Mouse (Mus musculus) MEL (cell line): ENCODE results near the gene Mob3b.

Experiments
- BHLHE40 ChIP-seq: IDR thresholded peaks from 2 replicates; pipeline ENCODE4 v1.6.1; 2012; ENCODE audit warnings: low read depth, mild to moderate bottlenecking, inconsistent platforms, low read length, improper control_type of control experiment, borderline replicate concordance
- MAFK ChIP-seq: IDR thresholded peaks from 2 replicates; pipeline ENCODE4 v1.6.1; 2011; ENCODE audit warnings: low read depth, mild to moderate bottlenecking, low read length, improper control_type of control experiment, borderline replicate concordance
- POLR2A ChIP-seq, 2 experiments: IDR thresholded peaks; 2 replicates each; pipeline ENCODE4 v1.6.1; 2011 to 2012; ENCODE audit warnings: low read length in 2 of 2, mild to moderate bottlenecking in 2 of 2, control low read depth in 1 of 2, improper control_type of control experiment in 1 of 2, low read depth in 1 of 2, moderate library complexity in 1 of 2; ENCODE audit not compliant: control insufficient read depth in 1 of 2, insufficient read depth in 1 of 2, poor library complexity in 1 of 2
- TBP ChIP-seq: IDR thresholded peaks from 2 replicates; pipeline ENCODE4 v1.8.0; 2011; ENCODE audit warnings: low read depth, low read length, improper control_type of control experiment

DNA sequence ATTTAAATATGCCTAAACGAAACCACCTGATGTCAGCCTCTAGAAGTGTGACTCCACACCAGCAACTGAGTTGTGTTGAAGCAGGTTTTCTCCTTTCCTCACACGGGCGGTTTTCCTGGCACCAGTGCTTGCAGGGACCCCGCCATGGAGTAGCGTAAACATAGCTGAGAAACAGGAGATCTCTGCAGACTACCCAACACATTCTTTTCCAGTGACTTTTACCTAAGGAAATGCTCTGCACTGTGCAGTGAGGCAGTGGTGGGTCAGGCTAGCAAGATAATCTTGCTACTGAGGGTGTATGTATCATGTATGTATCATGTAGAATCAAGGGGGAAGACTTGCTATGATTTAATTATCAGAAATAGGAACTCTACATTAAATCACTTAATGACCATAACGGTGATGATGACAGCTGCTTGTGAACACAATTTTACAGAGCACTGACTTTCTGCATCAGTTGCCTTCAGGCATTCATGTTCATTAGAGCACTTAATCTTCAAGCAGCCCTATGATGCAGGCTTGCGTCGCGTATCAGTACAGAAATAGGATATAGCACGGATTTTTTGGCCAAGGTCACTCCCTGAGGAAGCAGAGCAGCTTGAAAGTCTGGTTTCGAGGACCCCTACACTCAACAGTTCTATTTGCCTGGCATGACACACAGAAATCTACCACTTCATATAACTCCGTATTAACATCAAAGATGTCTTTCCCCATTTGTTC is 20.8 kb upstream of the Mob3b start:
- TF ChIP-seq BHLHE40: no peak
- TF ChIP-seq POLR2A (IDR thresholded peaks at IDR 0.05; ENCODE audit: control insufficient read depth in 1 of 2, insufficient read depth in 1 of 2, low read depth in 1 of 2, low read length in 2 of 2, poor library complexity in 1 of 2): no peak
- TF ChIP-seq TBP: no peak
- TF ChIP-seq MAFK: no peak
